Mouse (Mus musculus) thymus, postnatal 10 days (tissue): ENCODE measurements around the gene Rasd1.
A peak's percentile ranks its signal among the peaks of the same experiment; 100 is the strongest.
"Not testable (repeated sequence)": the region's sequence is repeated elsewhere in the genome, so short reads cannot be mapped to it uniquely, and the experiment has no call there.

Experiments
- DNase-seq, 2 experiments: peaks; one replicate each; pipeline ENCODE4 v3.0.0; 2021; ENCODE audit warnings: low spot score in 2 of 2

Gene Rasd1

DNA sequence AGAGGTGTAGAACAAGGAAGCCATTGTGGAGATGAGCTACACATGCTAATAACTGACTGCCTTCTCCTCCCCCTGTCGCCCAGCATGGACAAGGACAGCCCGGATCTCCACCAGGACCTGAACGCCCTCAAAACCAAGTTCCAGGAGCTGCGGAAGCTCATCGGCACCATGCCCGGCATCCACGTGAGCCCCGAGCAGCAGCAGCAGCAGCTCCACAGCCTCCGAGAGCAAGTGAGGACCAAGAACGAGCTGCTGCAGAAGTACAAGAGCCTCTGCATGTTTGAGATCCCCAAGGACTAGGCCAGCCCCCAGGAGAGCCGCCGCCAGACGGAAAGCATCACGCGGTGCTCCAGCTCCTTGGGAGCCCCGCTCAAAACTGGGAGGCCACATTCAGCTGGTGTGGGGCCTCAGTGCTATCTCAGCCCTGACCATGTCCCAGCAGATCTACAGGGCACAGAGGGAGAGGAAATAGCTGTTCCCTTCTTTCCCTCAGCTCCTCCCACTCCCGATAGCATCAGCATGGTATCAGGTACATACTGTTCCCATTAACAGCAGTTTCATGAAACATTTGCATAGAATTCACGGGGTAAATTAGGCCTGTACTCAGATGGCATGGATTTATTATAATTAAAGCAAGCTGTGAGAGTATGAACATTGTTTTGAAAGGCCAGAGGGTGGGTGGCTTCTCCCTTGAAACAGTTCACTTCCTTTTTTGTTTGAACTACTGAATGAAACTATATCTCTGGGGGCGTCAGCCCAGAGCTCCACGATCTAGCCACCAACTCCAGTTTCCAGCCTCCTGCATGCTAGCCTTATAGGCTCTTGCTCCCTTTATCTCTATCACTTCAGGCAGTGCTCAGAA lies 4.0 kb downstream of the Rasd1 start:
- DNase-seq = no peak

DNA sequence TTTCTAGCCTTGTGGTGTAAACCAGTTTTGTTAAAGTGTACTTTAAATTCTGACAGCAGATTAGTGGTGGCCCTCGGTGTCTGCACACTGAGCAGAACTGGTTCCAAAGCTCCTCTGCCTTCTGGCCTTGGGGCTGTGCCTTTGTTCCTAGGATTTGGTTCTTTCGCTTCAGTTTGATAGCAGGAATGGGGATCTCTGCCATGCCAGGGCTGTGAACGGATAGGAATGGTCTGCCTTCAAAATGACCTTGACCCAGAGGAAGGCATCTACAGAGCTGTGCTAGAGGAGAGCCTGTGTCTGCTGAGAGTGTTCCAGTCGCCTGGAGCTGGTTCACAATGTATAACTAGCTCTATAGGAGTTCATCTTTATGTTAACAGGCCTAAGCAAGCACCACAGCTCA lies 5.3 kb downstream of the Rasd1 start:
- no peak for DNase-seq

DNA sequence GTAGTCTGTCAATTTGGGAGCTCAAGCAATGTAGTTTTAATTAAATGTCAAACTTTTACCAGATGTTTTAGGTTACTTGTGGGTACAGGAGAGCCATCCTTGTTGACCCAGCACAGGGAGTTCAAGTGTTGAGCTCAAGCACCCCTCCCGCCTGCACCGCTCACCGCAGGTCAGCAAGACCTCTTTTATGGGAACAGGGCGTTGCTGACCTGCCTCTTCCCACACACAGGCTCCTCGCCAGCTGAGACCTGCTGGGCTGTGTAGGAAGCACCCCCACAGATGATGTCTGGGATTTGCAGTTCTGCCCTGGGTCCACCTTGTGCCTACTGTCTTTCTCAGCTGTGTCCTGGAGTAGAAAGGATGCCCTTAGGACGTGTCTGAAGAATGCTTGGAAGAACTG lies 8.0 kb downstream of the Rasd1 start:
- no peak for DNase-seq

DNA sequence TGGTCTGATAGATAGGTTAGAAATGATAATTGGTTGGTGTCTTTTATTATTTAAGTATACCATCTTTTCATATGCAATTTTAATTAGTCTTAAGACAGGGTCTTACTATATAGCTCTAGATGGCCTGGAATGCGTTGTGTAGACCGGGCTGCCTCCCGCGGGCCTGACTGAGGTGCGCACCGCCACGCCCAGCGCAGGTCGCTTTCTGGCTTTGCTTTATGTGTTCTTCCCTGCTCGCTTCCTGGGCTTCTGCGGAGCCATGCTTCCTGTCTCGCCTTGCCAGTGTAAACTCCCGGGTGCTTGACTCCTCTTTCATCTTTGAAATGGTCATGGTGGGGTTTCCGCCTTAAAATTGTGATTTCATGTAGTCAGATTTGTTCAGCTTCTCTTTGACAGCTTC lies 11.9 kb downstream of the Rasd1 start:
- no peak for DNase-seq

DNA sequence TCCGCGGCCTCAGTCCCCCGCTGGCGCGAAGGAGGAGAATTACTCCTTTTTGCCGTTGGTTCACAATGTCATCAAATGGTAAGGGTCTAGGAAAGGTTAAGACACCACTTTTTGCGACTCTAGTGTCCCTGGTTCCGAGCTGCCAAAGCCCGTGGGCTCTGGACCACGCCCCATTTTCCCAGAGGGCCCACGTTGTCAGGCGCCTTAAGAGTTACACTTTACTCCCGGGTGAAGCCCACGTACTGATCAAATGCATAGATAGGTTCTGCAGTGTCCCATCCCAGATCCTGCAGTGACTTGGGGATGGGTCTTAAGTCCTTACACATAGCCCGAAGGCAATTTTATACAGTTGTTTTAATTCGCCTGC lies 16.4 kb downstream of the Rasd1 start:
- DNase-seq = no peak

DNA sequence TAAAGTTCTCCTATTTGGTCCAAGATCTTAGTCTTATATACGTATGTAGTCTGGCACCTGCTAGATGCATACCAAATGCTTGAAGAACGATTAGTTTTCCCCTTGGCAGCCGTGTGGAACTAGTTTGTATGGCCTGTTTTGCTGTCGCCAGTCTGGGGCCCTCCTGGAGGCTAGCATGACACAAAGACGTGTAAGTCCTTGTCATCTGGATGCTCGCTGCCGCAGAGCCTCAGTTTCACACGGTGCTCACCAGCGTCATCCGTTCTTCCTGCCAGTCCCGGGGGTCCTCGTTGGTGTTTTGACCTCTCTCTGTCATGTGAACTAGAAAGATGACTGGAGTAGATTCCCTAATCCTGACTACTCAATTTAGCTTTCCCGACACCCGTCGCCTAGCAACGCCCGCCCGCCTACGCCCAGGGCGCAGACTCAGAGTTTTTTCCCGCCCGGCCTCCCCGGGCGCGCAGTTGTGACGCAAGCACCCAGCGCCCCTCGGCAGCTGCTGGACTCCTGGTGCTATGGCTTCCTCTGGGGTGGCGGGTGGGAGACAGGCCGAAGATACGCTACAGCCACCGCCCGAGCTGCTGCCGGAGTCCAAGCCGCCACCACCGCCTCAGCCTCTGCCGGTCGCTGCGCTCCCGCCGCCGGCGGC lies 16.9 kb downstream of the Rasd1 start, which contains the start of gene Med9:
Gene Med9, plus strand, starts transcription at position 455 of the 649 bp plus-strand sequence.
- DNase-seq = peak; percentile 81 to 88

DNA sequence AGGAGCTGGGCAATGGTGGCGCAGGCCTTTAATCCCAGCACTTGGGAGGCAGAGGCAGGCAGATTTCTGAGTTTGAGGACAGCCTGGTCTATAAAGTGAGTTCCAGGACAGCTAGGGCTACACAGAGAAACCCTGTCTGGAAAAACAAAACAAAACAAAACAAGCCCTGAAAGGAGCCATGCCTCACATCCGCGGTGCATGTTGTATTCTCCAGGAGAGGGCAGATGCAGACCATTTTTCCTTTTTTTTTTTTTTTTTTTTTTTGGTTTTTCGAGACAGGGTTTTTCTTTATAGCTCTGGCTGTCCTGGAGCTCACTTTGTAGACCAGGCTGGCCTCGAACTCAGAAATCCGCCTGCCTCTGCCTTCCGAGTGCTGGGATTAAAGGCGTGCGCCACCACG lies 19.9 kb downstream of the Rasd1 start:
- not testable (repeated sequence) for DNase-seq

DNA sequence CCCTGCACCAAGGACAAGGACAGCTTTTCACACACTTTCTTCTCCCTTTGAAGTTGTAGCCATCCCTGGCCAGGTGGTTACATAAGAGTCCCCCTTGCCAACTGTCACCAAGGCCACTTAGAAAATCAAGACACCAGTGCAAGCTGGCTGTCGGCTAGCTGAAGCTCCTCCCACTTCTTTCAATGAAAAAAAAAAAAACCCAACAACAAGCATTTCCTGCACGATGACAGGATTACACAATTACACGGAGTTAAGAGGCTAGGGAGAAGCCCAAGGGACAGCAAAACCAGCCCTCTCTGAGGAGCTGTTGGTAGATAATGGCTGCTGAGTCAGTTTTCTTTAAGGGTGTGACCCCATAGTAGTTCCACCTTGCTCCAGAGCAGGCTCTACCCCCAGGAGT lies 23.4 kb downstream of the Rasd1 start:
- no peak for DNase-seq

DNA sequence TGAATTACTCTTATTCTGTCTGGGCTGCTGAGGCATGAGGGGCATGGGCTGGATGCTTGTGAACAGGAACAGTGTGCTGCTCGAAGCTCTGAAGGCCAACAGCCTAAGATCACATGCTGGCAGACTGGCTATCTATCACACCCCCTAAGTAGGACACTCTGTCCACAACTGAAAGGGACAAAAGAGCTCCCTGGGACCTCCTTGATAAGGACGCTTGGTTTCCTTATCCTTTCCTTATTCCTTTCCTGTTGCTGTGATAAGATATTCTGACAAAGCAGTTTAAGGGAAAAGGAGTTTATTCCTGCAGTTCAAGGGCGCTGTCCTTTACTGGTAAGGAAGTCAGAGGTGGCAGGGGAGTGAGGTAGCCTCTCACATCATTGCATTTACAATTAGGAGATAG lies 24.1 kb downstream of the Rasd1 start:
- DNase-seq = no peak

DNA sequence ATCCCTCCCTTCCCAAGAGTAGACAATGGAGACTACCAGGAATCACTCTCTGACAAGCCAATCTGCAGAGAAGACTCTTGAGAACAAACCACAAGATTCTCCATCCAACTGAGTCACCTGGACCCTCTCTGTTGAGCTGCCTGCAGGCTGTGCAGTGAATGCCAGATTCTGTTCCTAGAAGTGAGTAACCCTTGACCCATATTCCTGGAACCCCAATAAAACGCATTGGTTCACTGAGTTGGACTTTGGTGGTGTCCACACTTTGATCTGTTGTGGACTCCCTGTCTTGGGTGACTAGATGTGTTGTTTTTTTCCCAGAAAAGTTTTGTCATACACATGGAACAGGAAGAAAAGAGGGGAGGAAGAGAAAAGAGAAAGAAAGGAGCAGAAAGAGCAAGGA lies 24.9 kb downstream of the Rasd1 start:
- DNase-seq = no peak

DNA sequence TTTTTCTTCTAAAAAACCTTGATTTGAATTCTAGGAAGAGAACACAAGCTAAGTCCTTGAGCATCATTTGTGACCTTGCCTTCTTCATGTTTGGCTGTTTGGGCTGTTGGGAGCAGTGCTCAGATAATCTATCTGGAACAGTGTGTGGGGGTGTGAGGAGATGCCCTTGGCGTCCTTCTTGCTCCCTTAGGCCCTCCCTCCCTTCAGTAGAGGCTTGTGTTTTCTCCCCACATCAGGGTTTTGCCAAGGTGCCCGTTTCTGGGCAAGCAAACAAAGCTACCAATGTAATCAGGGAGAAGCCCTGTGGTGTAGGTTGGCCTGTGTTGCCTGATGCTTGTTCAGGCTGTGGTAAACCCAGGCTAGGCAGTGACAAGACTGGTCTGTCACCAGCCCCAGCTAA lies 27.1 kb downstream of the Rasd1 start:
- no peak for DNase-seq

DNA sequence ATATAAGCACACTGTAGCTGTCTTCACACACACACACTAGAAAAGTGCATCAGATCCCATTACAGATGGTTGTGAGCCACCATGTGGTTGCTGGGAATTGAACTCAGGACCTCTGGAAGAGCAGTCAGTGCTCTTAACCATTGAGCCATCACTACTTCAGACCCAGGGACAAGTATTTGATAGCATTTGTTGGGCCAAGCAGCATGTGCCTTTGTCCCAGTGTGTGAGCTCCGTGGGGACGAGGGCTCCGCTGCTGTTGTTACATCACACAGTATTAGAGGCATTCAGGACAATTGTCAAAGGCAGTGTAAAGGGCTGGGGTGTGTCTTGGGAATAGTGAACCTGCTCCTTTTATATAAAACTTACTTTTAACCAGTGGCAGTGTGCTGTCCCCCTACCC lies 27.7 kb downstream of the Rasd1 start:
- no peak for DNase-seq

DNA sequence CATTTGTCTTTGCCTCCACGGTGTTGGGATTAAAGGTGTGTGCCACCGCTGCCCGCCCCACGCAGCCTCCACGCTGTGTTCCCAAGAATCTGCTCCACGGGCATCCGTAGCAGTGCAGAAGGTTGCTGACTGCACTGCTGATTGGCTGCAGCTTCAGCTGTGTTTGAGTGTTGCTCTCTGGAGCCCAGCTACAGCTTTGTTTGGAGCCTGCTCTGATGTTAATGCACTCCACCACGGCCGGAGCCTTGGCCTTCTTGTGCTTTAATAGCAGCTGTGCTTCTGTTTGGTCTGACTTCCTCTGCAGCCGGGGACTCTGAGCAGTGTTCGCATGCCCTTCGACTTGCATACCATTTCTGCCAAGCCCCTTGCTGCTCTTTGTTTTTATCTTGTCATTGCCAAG lies 30.8 kb downstream of the Rasd1 start:
- no peak for DNase-seq

DNA sequence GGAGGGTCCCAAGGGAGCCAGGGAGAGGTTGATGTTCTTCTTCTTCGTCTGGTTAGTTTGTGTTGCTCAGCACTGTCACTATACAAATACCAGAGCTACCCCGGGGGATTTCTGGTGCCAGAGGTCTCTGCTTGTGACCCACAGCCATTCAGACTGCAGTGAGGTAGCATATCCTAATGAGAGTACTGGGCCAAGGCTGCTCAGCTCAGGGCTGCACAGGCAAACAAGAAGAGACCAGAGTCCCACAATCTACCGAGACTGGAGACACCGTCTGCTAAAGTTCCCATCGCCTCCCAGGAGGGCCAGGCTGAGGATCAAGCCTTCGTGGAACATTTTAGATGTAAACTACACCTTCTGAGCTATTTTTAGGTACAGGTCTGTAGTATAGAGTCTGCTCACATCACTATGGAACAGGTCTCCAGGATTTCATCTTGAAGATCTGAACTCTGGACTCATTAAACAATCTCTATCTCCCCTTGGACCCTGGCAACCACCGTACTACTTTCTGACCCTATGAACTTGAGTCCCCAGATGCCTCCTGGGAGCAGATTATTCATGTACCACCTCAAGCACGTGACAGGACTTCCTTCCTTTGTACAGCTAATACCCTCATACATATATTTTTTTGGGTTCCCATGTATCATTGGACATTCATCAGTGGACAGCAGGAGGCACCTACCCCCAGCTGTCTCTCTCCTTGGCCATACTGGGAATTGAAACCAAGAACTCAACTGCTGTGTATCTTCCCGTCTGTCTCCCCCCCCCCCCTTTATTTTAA lies 32.0 kb downstream of the Rasd1 start:
- DNase-seq = no peak

DNA sequence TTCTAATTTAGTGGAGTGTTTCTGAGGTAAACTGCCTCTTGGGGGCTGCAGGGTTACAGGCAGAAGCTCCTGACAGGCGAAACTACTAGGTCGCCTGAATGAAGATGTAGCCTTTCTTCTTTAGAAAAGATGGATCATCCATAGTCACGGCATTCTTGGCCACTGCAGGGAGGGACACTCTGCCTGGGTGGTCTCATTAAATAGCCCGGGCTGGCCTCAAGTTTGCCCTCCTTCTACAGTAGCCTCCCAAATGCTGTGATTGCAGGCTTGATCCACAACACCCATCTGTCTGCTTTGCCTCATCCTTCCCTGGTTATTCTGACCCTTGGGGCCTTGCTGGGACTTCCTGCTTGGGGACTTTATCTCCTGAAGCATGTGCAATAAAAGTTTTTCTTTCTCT lies 34.7 kb downstream of the Rasd1 start:
- DNase-seq = no peak

DNA sequence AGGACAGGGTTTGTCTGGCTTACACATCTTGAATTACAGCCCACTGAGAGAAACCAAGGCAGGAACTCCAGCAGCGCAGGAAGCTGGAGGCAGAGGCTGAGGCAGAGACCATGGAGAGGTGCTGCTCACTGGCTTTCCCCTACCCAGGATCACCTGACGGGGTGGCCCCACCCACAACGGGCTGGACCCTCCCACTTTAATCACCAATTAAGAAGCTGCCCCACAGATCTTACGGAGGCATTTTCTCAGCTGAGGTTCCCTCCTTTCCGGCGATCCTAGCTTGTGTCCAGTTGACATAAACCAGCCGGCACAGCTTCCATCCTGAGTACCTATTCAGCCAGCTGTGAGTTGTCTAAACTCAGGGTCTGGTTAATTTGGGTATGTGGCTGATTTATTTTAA lies 43.5 kb downstream of the Rasd1 start:
- DNase-seq = no peak

DNA sequence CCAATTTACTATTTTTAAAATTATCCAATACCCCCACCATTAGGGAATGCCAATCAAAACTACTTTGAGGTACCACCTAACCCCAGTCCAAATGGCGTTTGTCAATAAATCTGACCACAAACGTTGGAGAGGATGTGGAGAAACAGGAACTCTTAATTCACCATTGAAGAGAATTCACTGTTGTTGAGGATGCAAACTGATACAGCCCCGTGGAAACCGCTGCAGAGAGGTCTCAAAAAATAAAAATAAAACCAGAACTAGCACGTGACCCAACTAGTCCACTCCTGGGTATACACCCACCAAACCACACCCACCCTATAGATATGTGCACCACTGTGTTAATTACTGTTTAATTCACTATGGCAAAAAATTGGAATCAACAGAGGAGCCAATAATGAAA lies 44.4 kb downstream of the Rasd1 start:
- no peak for DNase-seq

DNA sequence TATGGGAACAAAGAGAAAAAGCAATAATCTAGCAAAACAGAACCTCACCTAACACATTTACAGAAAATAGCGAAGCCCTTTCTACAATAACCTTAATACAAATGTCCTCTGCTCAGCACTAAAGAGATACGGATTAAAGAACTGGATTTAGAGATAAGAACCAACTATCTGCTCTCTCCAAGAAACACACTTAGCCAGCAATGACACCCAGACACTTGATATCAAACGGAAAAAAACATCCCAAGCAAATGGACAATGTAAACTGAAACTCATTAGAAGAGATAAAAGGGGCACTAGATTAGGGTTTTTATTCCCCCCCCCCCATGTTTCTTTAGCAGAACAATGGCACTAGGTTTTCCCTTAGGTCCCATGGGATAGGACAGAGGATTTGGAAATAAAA lies 45.3 kb downstream of the Rasd1 start:
- no peak for DNase-seq

DNA sequence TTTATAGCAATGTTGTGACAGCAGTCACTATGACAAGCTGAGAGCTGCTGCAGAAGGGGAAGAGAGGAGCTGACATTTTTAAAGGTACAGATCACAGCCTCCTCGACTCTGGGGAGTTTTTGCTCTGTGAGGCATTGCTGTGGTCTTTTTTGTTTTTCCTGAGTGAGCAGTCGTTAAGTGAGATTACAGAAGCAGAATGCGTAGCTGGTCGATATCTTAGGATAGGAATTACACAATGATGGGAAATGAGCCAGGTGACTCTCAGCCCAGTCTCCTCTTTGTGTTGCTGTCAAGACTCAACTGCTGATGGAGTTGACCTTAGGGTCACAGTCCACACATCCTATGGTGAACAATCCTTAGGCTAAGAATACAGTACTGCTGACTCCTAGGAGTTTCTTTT lies 46.7 kb downstream of the Rasd1 start:
- DNase-seq = no peak

DNA sequence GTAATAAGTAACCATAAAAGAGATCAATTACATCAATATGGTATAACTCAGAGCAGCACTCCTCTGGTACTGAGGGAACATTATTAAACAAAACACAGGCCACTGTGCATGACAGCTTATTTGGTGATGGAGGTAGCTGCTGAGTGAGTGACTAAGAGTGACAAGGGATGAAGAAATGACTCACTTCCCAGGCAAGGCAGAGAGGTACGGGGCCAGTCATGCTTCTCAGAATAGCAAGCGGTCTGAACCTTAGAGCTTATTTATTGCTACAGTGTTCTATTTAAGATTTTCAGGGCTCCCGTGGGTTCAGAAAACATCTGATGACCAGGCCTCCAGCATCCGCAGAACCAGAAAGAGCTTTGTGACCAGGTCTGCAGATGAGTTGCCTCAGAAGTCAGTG lies 51.0 kb downstream of the Rasd1 start:
- no peak for DNase-seq
